Comparison of ENCODE assay signal across 24 mouse cellular contexts in genomic region chr6:50929503-50929902, GRCm38 (mm10).
DNase-seq lines count a peak whose midpoint lies in the region; ATAC-seq and TF ChIP-seq lines count a peak whose summit lies in the region.
"Had no signal": no experiment of that assay in that cellular context is flagged by ENCODE, and none has a peak within 500 bp of the region (broad histone marks: within the 10 kb centered on the region; RNA-seq: fewer than 3 reads in every experiment).

No protein-coding gene starts in this region.

- no peak overlapping the region; the same call in 1 of the 2 replicates for H3K9ac ChIP-seq in kidney, embryonic 14.5 days (ENCODE audit: low read depth, low read length)
- peak overlapping the region; percentile 13; the same call in 1 of the 2 replicates for H3K9ac ChIP-seq in kidney, postnatal 0 days (ENCODE audit: low read depth, low read length)
- no peak overlapping the region for H3K9ac ChIP-seq in embryonic facial prominence, embryonic 12.5 days
- H3K9ac ChIP-seq: forebrain, postnatal 0 days; heart, embryonic 13.5 days; hindbrain, embryonic 13.5 days had no signal

- H3K4me1 ChIP-seq in kidney, embryonic 14.5 days (ENCODE audit: control insufficient read depth, insufficient read depth, low read length), result peaks cover 17% of the 10 kb centered on the region
- H3K4me1 ChIP-seq in kidney, postnatal 0 days (replicated peaks; ENCODE audit: insufficient read depth, low read length), result no peaks in the 10 kb centered on the region
- peaks cover 27% of the 10 kb centered on the region for H3K4me1 ChIP-seq in embryonic facial prominence, embryonic 10.5 days
- H3K4me1 ChIP-seq in embryonic facial prominence, embryonic 12.5 days, result peaks cover 10% of the 10 kb centered on the region
- H3K4me1 ChIP-seq: heart, embryonic 13.5 days had no signal

- no peak overlapping the region for H3K4me2 ChIP-seq in kidney, embryonic 14.5 days (replicated peaks; ENCODE audit: low read depth, low read length)
- no peak overlapping the region for H3K4me2 ChIP-seq in kidney, postnatal 0 days (ENCODE audit: low read length)
- no peak overlapping the region for H3K4me2 ChIP-seq in embryonic facial prominence, embryonic 12.5 days (replicated peaks)
- H3K4me2 ChIP-seq: heart, embryonic 13.5 days; hindbrain, embryonic 13.5 days had no signal

- peak overlapping the region; percentile 15; the same call in 1 of the 2 replicates for H3K27ac ChIP-seq in kidney, embryonic 14.5 days (ENCODE audit: low read depth, low read length)
- H3K27ac ChIP-seq in kidney, postnatal 0 days, result peak overlapping the region; percentile 25; the same call in 1 of the 2 replicates
- H3K27ac ChIP-seq in embryonic facial prominence, embryonic 10.5 days (replicated peaks), result peak overlapping the region; percentile 57
- peak overlapping the region; percentile 61; the same call in 1 of the 2 replicates for H3K27ac ChIP-seq in embryonic facial prominence, embryonic 12.5 days
- H3K27ac ChIP-seq: gastrocnemius, adult 2 months; heart, embryonic 10.5 days; heart, embryonic 13.5 days; hindbrain, embryonic 13.5 days had no signal

- no peaks in the 10 kb centered on the region for H3K36me3 ChIP-seq in kidney, embryonic 14.5 days (ENCODE audit: control insufficient read depth, insufficient read depth, low read length)
- no peaks in the 10 kb centered on the region for H3K36me3 ChIP-seq in kidney, postnatal 0 days (ENCODE audit: insufficient read depth, low read length)
- no peaks in the 10 kb centered on the region for H3K36me3 ChIP-seq in embryonic facial prominence, embryonic 10.5 days (replicated peaks)
- H3K36me3 ChIP-seq in embryonic facial prominence, embryonic 12.5 days, result no peaks in the 10 kb centered on the region
- H3K36me3 ChIP-seq: heart, embryonic 10.5 days; heart, embryonic 13.5 days; hindbrain, embryonic 13.5 days had no signal

- no peak for DNase-seq in kidney, postnatal 25 days
- no peak for DNase-seq in kidney, postnatal 0 days (ENCODE audit: low spot score)
- no peak for DNase-seq in kidney, postnatal 10 days
- DNase-seq in embryonic facial prominence, embryonic 10.5 days (ENCODE audit: low spot score), result no peak
- DNase-seq: adrenal gland, adult 2 months; adrenal gland, postnatal 14 days; cerebellum, adult 11 months; cerebellum, adult 2 months; cerebellum, adult 9-11 months; cerebellum, postnatal 25 days; forebrain, postnatal 0 days; gastrocnemius, adult 2 months; gastrocnemius, postnatal 14 days; heart, adult 18-20 months; heart, postnatal 14 days; heart, postnatal 4 days had no signal

- TF ChIP-seq CTCF in kidney, postnatal 0 days (IDR thresholded peaks at IDR 0.05; ENCODE audit: low read depth), result no peak

- H3K9me3 ChIP-seq in kidney, embryonic 14.5 days (ENCODE audit: control insufficient read depth, low read length), result 0 out of 2 replicates have a peak, but pooled peaks cover 3% of the 10 kb centered on the region
- no peaks in the 10 kb centered on the region for H3K9me3 ChIP-seq in kidney, postnatal 0 days (replicated peaks; ENCODE audit: low read length)
- H3K9me3 ChIP-seq in embryonic facial prominence, embryonic 10.5 days, result peaks cover 3% of the 10 kb centered on the region; the same call in 1 of the 2 replicates
- H3K9me3 ChIP-seq in embryonic facial prominence, embryonic 12.5 days, result peaks cover 3% of the 10 kb centered on the region
- H3K9me3 ChIP-seq: hindbrain, embryonic 13.5 days had no signal

- H3K4me3 ChIP-seq in kidney, embryonic 14.5 days (ENCODE audit: low read length), result no peak overlapping the region
- no peak overlapping the region for H3K4me3 ChIP-seq in kidney, postnatal 0 days (replicated peaks; ENCODE audit: low read depth, low read length)
- no peak overlapping the region for H3K4me3 ChIP-seq in embryonic facial prominence, embryonic 10.5 days
- no peak overlapping the region for H3K4me3 ChIP-seq in embryonic facial prominence, embryonic 12.5 days
- H3K4me3 ChIP-seq: gastrocnemius, adult 2 months; heart, embryonic 10.5 days; heart, embryonic 13.5 days; hindbrain, embryonic 13.5 days had no signal

- no peaks in the 10 kb centered on the region for H3K27me3 ChIP-seq in kidney, embryonic 14.5 days (ENCODE audit: control insufficient read depth, insufficient read depth, low read length)
- no peaks in the 10 kb centered on the region for H3K27me3 ChIP-seq in kidney, postnatal 0 days (ENCODE audit: insufficient read depth, low read length)
- no peaks in the 10 kb centered on the region for H3K27me3 ChIP-seq in embryonic facial prominence, embryonic 10.5 days (replicated peaks; ENCODE audit: low read depth, poor library complexity, severe bottlenecking)
- H3K27me3 ChIP-seq in embryonic facial prominence, embryonic 12.5 days, result no peaks in the 10 kb centered on the region
- H3K27me3 ChIP-seq: hindbrain, embryonic 13.5 days had no signal

- 28% methylated on average over 9 of the region's 9 CpGs for WGBS in kidney, embryonic 14.5 days
- 34% methylated on average over 9 of the region's 9 CpGs for WGBS in kidney, postnatal 0 days
- WGBS in embryonic facial prominence, embryonic 10.5 days, result 87% methylated on average over 9 of the region's 9 CpGs
- whole genome bisulfite sequencing in embryonic facial prominence, embryonic 12.5 days, result 79% methylated on average over 9 of the region's 9 CpGs

- 0 out of 2 replicates have a peak, but pooled peaks have one; percentile 43 for ATAC-seq in kidney, embryonic 14.5 days (ENCODE audit: low FRiP score, low TSS enrichment)
- 0 out of 2 replicates have a peak, but pooled peaks have one; percentile 54 for ATAC-seq in kidney, postnatal 0 days (replicated peaks; ENCODE audit: low FRiP score, low read depth)
- ATAC-seq in embryonic facial prominence, embryonic 12.5 days (ENCODE audit: insufficient number of reproducible peaks, insufficient read depth, low FRiP score, low TSS enrichment), result no peak
- ATAC-seq: CD4-positive, CD25-positive, alpha-beta regulatory T cell, adult 4 months; forebrain, embryonic 14.5 days; forebrain, postnatal 0 days; hindbrain, embryonic 16.5 days had no signal
